ENCODE assay signal across 8 mouse cellular contexts in the genomic region with DNA sequence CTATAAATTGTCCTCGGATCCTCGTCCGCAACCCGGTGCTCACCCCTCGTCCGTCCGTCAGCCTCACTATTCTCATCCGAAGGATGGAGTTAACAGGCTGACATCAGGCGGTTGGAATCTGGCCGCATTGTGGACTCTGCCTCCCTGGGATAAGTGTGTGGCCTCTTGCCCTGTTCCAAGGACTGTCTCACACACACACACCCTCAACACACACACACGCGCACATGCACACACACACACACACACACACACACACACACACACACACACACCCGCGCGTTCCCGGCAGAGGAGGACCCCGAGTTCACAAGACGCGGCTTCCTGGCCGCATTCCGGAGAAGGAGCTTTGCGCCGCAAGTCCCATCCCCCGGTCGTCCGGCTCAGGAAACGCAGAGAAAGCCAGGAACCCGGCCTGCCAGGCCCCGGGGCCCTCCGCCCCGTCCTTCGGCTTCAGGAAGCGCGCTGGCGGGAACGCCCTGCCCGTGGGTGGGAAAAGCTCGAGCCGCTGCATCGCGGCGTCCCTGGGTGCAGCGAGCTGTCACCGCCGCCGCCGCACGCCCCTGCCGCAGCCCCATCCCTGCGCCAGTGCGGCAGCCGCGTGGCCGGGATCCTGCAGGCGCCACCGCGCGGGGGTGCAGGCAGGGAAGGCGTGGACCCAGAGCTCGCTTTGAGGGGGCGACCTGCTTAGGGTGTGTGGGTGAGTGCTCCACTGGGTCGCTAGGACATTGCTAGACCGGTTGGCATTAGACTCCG. TPM values are rescaled to one million over a fixed set of nuclear protein-coding genes. Genes with fewer than 3 reads are reported as not detected.
A peak's percentile ranks its signal among the peaks of the same experiment; 100 is the strongest.
DNase-seq lines count a peak whose midpoint lies in the region; ATAC-seq and TF ChIP-seq lines count a peak whose summit lies in the region.

A gene (plus strand): TSS at position 165 of the 753 bp plus-strand sequence.

- H3K27me3 ChIP-seq in forebrain, embryonic 10.5 days (ENCODE audit: poor library complexity, severe bottlenecking), result peaks cover 61% of the 10 kb centered on the region
- H3K27me3 ChIP-seq in heart, embryonic 14.5 days (ENCODE audit: control insufficient read depth, insufficient read depth, low read length), result 0 out of 2 replicates have a peak, but pooled peaks cover 4% of the 10 kb centered on the region
- no peaks in the 10 kb centered on the region for H3K27me3 ChIP-seq in kidney, postnatal 0 days (ENCODE audit: insufficient read depth, low read length)
- peaks cover 33% of the 10 kb centered on the region for H3K27me3 ChIP-seq in liver, embryonic 16.5 days (ENCODE audit: control insufficient read depth, insufficient read depth, low read depth, low read length)
- peaks cover 38% of the 10 kb centered on the region for H3K27me3 ChIP-seq in neural tube, embryonic 13.5 days

- H3K4me2 ChIP-seq in heart, embryonic 14.5 days (ENCODE audit: low read length), result peak within 1 kb of the TSS; percentile 89
- H3K4me2 ChIP-seq in kidney, postnatal 0 days (ENCODE audit: low read length), result peak within 1 kb of the TSS; percentile 75
- H3K4me2 ChIP-seq in liver, embryonic 16.5 days (ENCODE audit: low read depth, low read length), result peak within 1 kb of the TSS; percentile 75
- H3K4me2 ChIP-seq in neural tube, embryonic 13.5 days, result peak within 1 kb of the TSS; percentile 93

- TF ChIP-seq CTCF in kidney, postnatal 0 days (IDR thresholded peaks at IDR 0.05; ENCODE audit: low read depth), result no peak

- no peaks in the 10 kb centered on the region for H3K36me3 ChIP-seq in forebrain, embryonic 10.5 days (replicated peaks)
- H3K36me3 ChIP-seq in heart, embryonic 14.5 days (ENCODE audit: control insufficient read depth, insufficient read depth, low read length), result no peaks in the 10 kb centered on the region
- no peaks in the 10 kb centered on the region for H3K36me3 ChIP-seq in kidney, postnatal 0 days (ENCODE audit: insufficient read depth, low read length)
- H3K36me3 ChIP-seq in liver, embryonic 16.5 days (ENCODE audit: control insufficient read depth, insufficient read depth), result no peaks in the 10 kb centered on the region
- no peaks in the 10 kb centered on the region for H3K36me3 ChIP-seq in neural tube, embryonic 13.5 days

- under 1% methylated on average over 64 of the region's 64 CpGs for WGBS in forebrain, embryonic 10.5 days
- WGBS in heart, embryonic 14.5 days, result under 1% methylated on average over 62 of the region's 64 CpGs
- WGBS in kidney, postnatal 0 days, result under 1% methylated on average over 60 of the region's 64 CpGs
- WGBS in liver, embryonic 16.5 days (ENCODE audit: insufficient replicate concordance), result 3% methylated on average over 55 of the region's 64 CpGs
- under 1% methylated on average over 63 of the region's 64 CpGs for WGBS in neural tube, embryonic 13.5 days

- no peaks in the 10 kb centered on the region for H3K9me3 ChIP-seq in forebrain, embryonic 10.5 days
- no peaks in the 10 kb centered on the region for H3K9me3 ChIP-seq in heart, embryonic 14.5 days (ENCODE audit: control insufficient read depth, low read length)
- H3K9me3 ChIP-seq in kidney, postnatal 0 days (replicated peaks; ENCODE audit: low read length), result no peaks in the 10 kb centered on the region
- no peaks in the 10 kb centered on the region for H3K9me3 ChIP-seq in liver, embryonic 16.5 days (replicated peaks; ENCODE audit: control insufficient read depth, low read length)
- no peaks in the 10 kb centered on the region for H3K9me3 ChIP-seq in neural tube, embryonic 13.5 days

- peak; percentile 61 for ATAC-seq in heart, embryonic 14.5 days (ENCODE audit: insufficient number of reproducible peaks, insufficient read depth, low FRiP score, low read depth)
- peak; percentile 76 for ATAC-seq in kidney, postnatal 0 days (replicated peaks; ENCODE audit: low FRiP score, low read depth)
- ATAC-seq in liver, embryonic 16.5 days (ENCODE audit: low read depth), result peak; percentile 71
- ATAC-seq in neural tube, embryonic 13.5 days (ENCODE audit: low read depth), result peak; percentile 84

- peak; percentile 75 for DNase-seq in CD4-positive helper T cell, adult 2 months (ENCODE audit: low read depth, low spot score)
- peak; percentile 80 for DNase-seq in brain, adult 2 months (ENCODE audit: low read depth, low spot score)
- peak; percentile 72 for DNase-seq in forebrain, embryonic 10.5 days (ENCODE audit: extremely low spot score, low spot score)
- DNase-seq in kidney, postnatal 0 days (ENCODE audit: low spot score), result peak; percentile 86
- peak; percentile 78 for DNase-seq in testis, postnatal 10 days (ENCODE audit: low spot score)

- peaks cover 35% of the 10 kb centered on the region for H3K4me1 ChIP-seq in forebrain, embryonic 10.5 days
- H3K4me1 ChIP-seq in heart, embryonic 14.5 days (ENCODE audit: control insufficient read depth in 2 of 2, insufficient read depth in 2 of 2, low read length in 2 of 2), result peaks cover 12 to 18% of the 10 kb centered on the region in 2 experiments
- H3K4me1 ChIP-seq in kidney, postnatal 0 days (replicated peaks; ENCODE audit: insufficient read depth, low read length), result peaks cover 14% of the 10 kb centered on the region
- peaks cover 6% of the 10 kb centered on the region; the same call in 1 of the 2 replicates for H3K4me1 ChIP-seq in liver, embryonic 16.5 days (ENCODE audit: control insufficient read depth, low read depth, low read length)
- peaks cover 40% of the 10 kb centered on the region for H3K4me1 ChIP-seq in neural tube, embryonic 13.5 days (replicated peaks)

- peak within 1 kb of the TSS; percentile 80 for H3K9ac ChIP-seq in heart, embryonic 14.5 days (ENCODE audit: low read length)
- H3K9ac ChIP-seq in kidney, postnatal 0 days (ENCODE audit: low read depth, low read length), result peak within 1 kb of the TSS; percentile 71
- peak within 1 kb of the TSS; percentile 51; the same call in 1 of the 2 replicates for H3K9ac ChIP-seq in liver, embryonic 16.5 days (ENCODE audit: low read depth, low read length)
- H3K9ac ChIP-seq in neural tube, embryonic 13.5 days, result peak within 1 kb of the TSS; percentile 80

- H3K27ac ChIP-seq in forebrain, embryonic 10.5 days, result peak within 1 kb of the TSS; percentile 85
- peak within 1 kb of the TSS; percentile 42 to 73 for H3K27ac ChIP-seq in heart, embryonic 14.5 days (replicated peaks in 1 of 2; ENCODE audit: control insufficient read depth in 1 of 2, insufficient read depth in 1 of 2, low read depth in 2 of 2, low read length in 2 of 2)
- peak within 1 kb of the TSS; percentile 81 for H3K27ac ChIP-seq in kidney, postnatal 0 days
- H3K27ac ChIP-seq in liver, embryonic 16.5 days (ENCODE audit: low read length), result peak within 1 kb of the TSS; percentile 56; the same call in 1 of the 2 replicates
- peak within 1 kb of the TSS; percentile 71 for H3K27ac ChIP-seq in neural tube, embryonic 13.5 days (replicated peaks)

- peak within 1 kb of the TSS; percentile 76 for H3K4me3 ChIP-seq in forebrain, embryonic 10.5 days
- H3K4me3 ChIP-seq in heart, embryonic 14.5 days (ENCODE audit: control insufficient read depth in 1 of 2, insufficient read depth in 1 of 2, low read depth in 1 of 2, low read length in 2 of 2), result peak within 1 kb of the TSS; percentile 67 to 72
- H3K4me3 ChIP-seq in kidney, postnatal 0 days (replicated peaks; ENCODE audit: low read depth, low read length), result peak within 1 kb of the TSS; percentile 56
- H3K4me3 ChIP-seq in liver, embryonic 16.5 days (ENCODE audit: low read depth, low read length), result peak within 1 kb of the TSS; percentile 58
- peak within 1 kb of the TSS; percentile 65 for H3K4me3 ChIP-seq in neural tube, embryonic 13.5 days

RNA-seq across cellular contexts. Expression of the gene that starts here (rescaled TPM):
- polyA plus RNA-seq in forebrain, embryonic 10.5 days (2016; fragmentation: Nextera tagmentation; extraction: Ambion mirVana), result 0.07 and 0.32 TPM in 2 replicates
- 0.26 and 0.30 TPM in 2 replicates for polyA plus RNA-seq in heart, embryonic 14.5 days (2014; fragmentation: Nextera tagmentation; extraction: Ambion mirVana)
- 0.55 and 0.68 TPM in 2 replicates for polyA plus RNA-seq in kidney, postnatal 0 days (2015; fragmentation: Nextera tagmentation; extraction: Ambion mirVana)
- polyA plus RNA-seq in liver, embryonic 16.5 days (2015; fragmentation: Nextera tagmentation; extraction: Ambion mirVana), result 0.05 and 0.11 TPM in 2 replicates
- 0.43 TPM in 1 of 2 replicates, not detected in the other for polyA plus RNA-seq in neural tube, embryonic 13.5 days (2015; fragmentation: Nextera tagmentation; extraction: Ambion mirVana)

Comparison
In these comparisons a context has a peak if more than half of its experiments do, and no peak if none do; other contexts are left out.
1. Peak in every context shown above with its lines: DNase-seq, ATAC-seq, H3K4me3 ChIP-seq and H3K27ac ChIP-seq.
2. Peak in DNase-seq, H3K4me3 ChIP-seq and H3K27ac ChIP-seq in forebrain, embryonic 10.5 days; RNA of the gene not detected or under 1 TPM.
3. Peak in ATAC-seq, H3K4me3 ChIP-seq, H3K27ac ChIP-seq, H3K9ac ChIP-seq and H3K4me2 ChIP-seq in heart, embryonic 14.5 days; RNA of the gene not detected or under 1 TPM.
4. Peak in DNase-seq, ATAC-seq, H3K4me3 ChIP-seq, H3K27ac ChIP-seq, H3K9ac ChIP-seq and H3K4me2 ChIP-seq in kidney, postnatal 0 days; RNA of the gene not detected or under 1 TPM.
5. Peak in ATAC-seq, H3K4me3 ChIP-seq, H3K27ac ChIP-seq, H3K9ac ChIP-seq and H3K4me2 ChIP-seq in liver, embryonic 16.5 days; RNA of the gene not detected or under 1 TPM.
6. Peak in ATAC-seq, H3K4me3 ChIP-seq, H3K27ac ChIP-seq, H3K9ac ChIP-seq and H3K4me2 ChIP-seq in neural tube, embryonic 13.5 days; RNA of the gene not detected or under 1 TPM.